Comparison of ENCODE assay signal across 8 mouse cellular contexts in the genomic region with DNA sequence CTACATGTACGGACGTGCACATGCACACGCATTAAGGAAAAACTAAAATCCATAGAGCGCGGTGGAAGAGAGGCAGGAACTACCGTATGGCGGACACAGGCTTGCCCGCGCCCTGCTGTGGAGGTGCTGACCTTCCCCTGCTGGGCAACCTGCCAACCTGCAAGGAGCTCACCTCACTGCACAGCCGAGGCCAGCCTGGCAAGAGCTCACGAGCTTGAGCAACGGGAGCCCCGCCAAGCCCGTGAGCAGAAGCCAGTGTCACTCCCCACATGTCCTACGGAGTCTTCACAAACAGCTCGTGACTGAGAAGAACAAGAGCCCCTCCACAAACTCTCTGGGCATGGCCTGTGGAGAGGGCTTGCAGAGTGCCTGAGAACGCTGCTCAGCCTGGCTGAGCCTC. TPM values are rescaled to one million over a fixed set of nuclear protein-coding genes. Genes with fewer than 3 reads are reported as not detected.
DNase-seq lines count a peak whose midpoint lies in the region; ATAC-seq and TF ChIP-seq lines count a peak whose summit lies in the region.

No protein-coding gene starts in this region.

- no peaks in the 10 kb centered on the region for H3K9me3 ChIP-seq in forebrain, embryonic 12.5 days
- H3K9me3 ChIP-seq in forebrain, embryonic 15.5 days = no peaks in the 10 kb centered on the region
- no peaks in the 10 kb centered on the region for H3K9me3 ChIP-seq in kidney, embryonic 15.5 days (replicated peaks)

- H3K27me3 ChIP-seq in forebrain, embryonic 12.5 days = no peaks in the 10 kb centered on the region
- no peaks in the 10 kb centered on the region for H3K27me3 ChIP-seq in forebrain, embryonic 15.5 days
- H3K27me3 ChIP-seq in heart, adult 2 months (ENCODE audit: control insufficient read depth, insufficient read depth, low read length) = no peaks in the 10 kb centered on the region
- no peaks in the 10 kb centered on the region for H3K27me3 ChIP-seq in kidney, embryonic 15.5 days

- H3K4me3 ChIP-seq in forebrain, embryonic 12.5 days (replicated peaks) = no peak overlapping the region
- H3K4me3 ChIP-seq in forebrain, embryonic 15.5 days = no peak overlapping the region
- H3K4me3 ChIP-seq in heart, adult 2 months = peak overlapping the region; percentile 2; the same call in 1 of the 2 replicates
- H3K4me3 ChIP-seq in kidney, embryonic 15.5 days (replicated peaks) = no peak overlapping the region

- 0 out of 2 replicates have a peak, but pooled peaks have one; percentile 17 for ATAC-seq in forebrain, embryonic 12.5 days (ENCODE audit: low FRiP score)
- no peak for ATAC-seq in forebrain, embryonic 15.5 days (replicated peaks)
- ATAC-seq in kidney, embryonic 15.5 days (replicated peaks; ENCODE audit: low FRiP score) = peak; percentile 74
- ATAC-seq in megakaryocyte progenitor cell, adult 5-6 weeks (replicated peaks; ENCODE audit: poor library complexity) = peak; percentile 11; the same call in 1 of the 2 replicates

- 81% methylated on average over 17 of the region's 17 CpGs for WGBS in forebrain, embryonic 12.5 days
- 63% methylated on average over 17 of the region's 17 CpGs for WGBS in forebrain, embryonic 15.5 days
- WGBS in heart, adult 2 months = 47% methylated on average over 17 of the region's 17 CpGs
- 64% methylated on average over 17 of the region's 17 CpGs for WGBS in kidney, embryonic 15.5 days

- peak overlapping the region; percentile 42; the same call in 1 of the 2 replicates for H3K27ac ChIP-seq in forebrain, embryonic 12.5 days
- no peak overlapping the region for H3K27ac ChIP-seq in forebrain, embryonic 15.5 days (replicated peaks)
- H3K27ac ChIP-seq in heart, adult 2 months = peak overlapping the region; percentile 46
- H3K27ac ChIP-seq in kidney, embryonic 15.5 days = 0 out of 2 replicates have a peak overlapping the region, but pooled peaks have one; percentile 6

- no peak for TF ChIP-seq CTCF in heart, adult 2 months (IDR thresholded peaks at IDR 0.05)

- no peaks in the 10 kb centered on the region for H3K36me3 ChIP-seq in forebrain, embryonic 12.5 days (replicated peaks)
- no peaks in the 10 kb centered on the region for H3K36me3 ChIP-seq in forebrain, embryonic 15.5 days
- no peaks in the 10 kb centered on the region for H3K36me3 ChIP-seq in heart, adult 2 months (ENCODE audit: control insufficient read depth, insufficient read depth, low read length)
- 0 out of 2 replicates have a peak, but pooled peaks cover 4% of the 10 kb centered on the region for H3K36me3 ChIP-seq in kidney, embryonic 15.5 days

- DNase-seq in adrenal gland, postnatal 36 days = peak; percentile 89 to 92
- DNase-seq in heart, adult 2 months = peak; percentile 77 to 85
- DNase-seq in spleen, adult 12 weeks (ENCODE audit: low spot score) = no peak
- DNase-seq in layer of hippocampus, postnatal 14 days (ENCODE audit: low spot score in 2 of 2) = no peak

- intact Hi-C loops in heart, adult 2 months (cut with DNase I) = no loop called here

- no peaks in the 10 kb centered on the region for H3K79me2 ChIP-seq in heart, adult 2 months (replicated peaks; ENCODE audit: control insufficient read depth, insufficient read depth, low read length)

- TF ChIP-seq EP300 in heart, adult 2 months (IDR thresholded peaks at IDR 0.05; ENCODE audit: insufficient read depth, low read depth, low read length) = no peak

- no peak overlapping the region for H3K9ac ChIP-seq in forebrain, embryonic 12.5 days
- H3K9ac ChIP-seq in forebrain, embryonic 15.5 days (replicated peaks) = no peak overlapping the region
- H3K9ac ChIP-seq in heart, adult 2 months (ENCODE audit: low read depth, low read length) = no peak overlapping the region
- no peak overlapping the region for H3K9ac ChIP-seq in kidney, embryonic 15.5 days

- no peak for TF ChIP-seq POLR2A in heart, adult 2 months (IDR thresholded peaks at IDR 0.05; ENCODE audit: insufficient read depth, low read depth, low read length)

- no peak overlapping the region for H3K4me2 ChIP-seq in forebrain, embryonic 12.5 days
- no peak overlapping the region for H3K4me2 ChIP-seq in forebrain, embryonic 15.5 days (replicated peaks)
- H3K4me2 ChIP-seq in kidney, embryonic 15.5 days = no peak overlapping the region

- peaks cover 21% of the 10 kb centered on the region for H3K4me1 ChIP-seq in forebrain, embryonic 12.5 days
- H3K4me1 ChIP-seq in forebrain, embryonic 15.5 days = peaks cover 11% of the 10 kb centered on the region
- peaks cover 1% of the 10 kb centered on the region for H3K4me1 ChIP-seq in heart, adult 2 months (ENCODE audit: control insufficient read depth, insufficient read depth, low read length)
- H3K4me1 ChIP-seq in kidney, embryonic 15.5 days = peaks cover 25% of the 10 kb centered on the region

RNA-seq across cellular contexts. Expression of gene Pex14, which starts 18.1 kb away (rescaled TPM):
- polyA plus RNA-seq in forebrain, embryonic 12.5 days (2016; fragmentation: Nextera tagmentation; extraction: Ambion mirVana) = 46.3 and 49.2 TPM in 2 replicates
- polyA plus RNA-seq in forebrain, embryonic 15.5 days (2015; fragmentation: Nextera tagmentation; extraction: Ambion mirVana) = 53.4 and 54.2 TPM in 2 replicates
- total RNA-seq in adrenal gland, postnatal 36 days (2021) = 10 to 100 TPM; 61.6 to 76.4 TPM
- total RNA-seq in heart, adult 2 months (2021) = 10 to 100 TPM; 20.1 to 23.7 TPM
- polyA plus RNA-seq in heart, adult 2 months (2012; rRNA removed) = 17.4 and 21.2 TPM in 2 replicates
- 52.3 and 61.1 TPM in 2 replicates for polyA plus RNA-seq in kidney, embryonic 15.5 days (2015; fragmentation: Nextera tagmentation; extraction: Ambion mirVana)
- total RNA-seq in megakaryocyte progenitor cell, adult 5-6 weeks (2015) = 8.6 and 9.9 TPM in 2 replicates
- total RNA-seq in megakaryocyte progenitor cell, adult 5-6 weeks (2017) = 12.7 and 13.7 TPM in 2 replicates
- 10 to 100 TPM; 35.8 to 37.7 TPM for total RNA-seq in layer of hippocampus, postnatal 14 days (2021)

RNA-seq across cellular contexts. Expression of gene Dffa, which starts 22.4 kb away (rescaled TPM):
- 24.2 and 26.4 TPM in 2 replicates for polyA plus RNA-seq in forebrain, embryonic 12.5 days (2016; fragmentation: Nextera tagmentation; extraction: Ambion mirVana)
- 24.2 and 25.0 TPM in 2 replicates for polyA plus RNA-seq in forebrain, embryonic 15.5 days (2015; fragmentation: Nextera tagmentation; extraction: Ambion mirVana)
- 10 to 100 TPM; 19.0 to 22.8 TPM for total RNA-seq in adrenal gland, postnatal 36 days (2021)
- 10 to 100 TPM; 40.1 to 42.5 TPM for total RNA-seq in heart, adult 2 months (2021)
- polyA plus RNA-seq in heart, adult 2 months (2012; rRNA removed) = 25.3 and 36.8 TPM in 2 replicates
- 33.2 and 36.2 TPM in 2 replicates for polyA plus RNA-seq in kidney, embryonic 15.5 days (2015; fragmentation: Nextera tagmentation; extraction: Ambion mirVana)
- total RNA-seq in megakaryocyte progenitor cell, adult 5-6 weeks (2015) = 20.0 and 24.5 TPM in 2 replicates
- 18.6 and 19.4 TPM in 2 replicates for total RNA-seq in megakaryocyte progenitor cell, adult 5-6 weeks (2017)
- 10 to 100 TPM; 46.5 to 50.6 TPM for total RNA-seq in layer of hippocampus, postnatal 14 days (2021)

RNA-seq across cellular contexts. Expression of gene Cort, which starts 45.0 kb away (rescaled TPM):
- 0.60 TPM in 1 of 2 replicates, not detected in the other for polyA plus RNA-seq in forebrain, embryonic 12.5 days (2016; fragmentation: Nextera tagmentation; extraction: Ambion mirVana)
- polyA plus RNA-seq in forebrain, embryonic 15.5 days (2015; fragmentation: Nextera tagmentation; extraction: Ambion mirVana) = 1.2 and 1.3 TPM in 2 replicates
- total RNA-seq in adrenal gland, postnatal 36 days (2021) = 1 to 10 TPM in 1 of 2 experiments, under 1 TPM in 1; 0.66 to 1.2 TPM
- total RNA-seq in heart, adult 2 months (2021) = under 1 TPM; 0.52 to 0.59 TPM
- not detected in 2 replicates for polyA plus RNA-seq in heart, adult 2 months (2012; rRNA removed)
- 0.32 TPM in 1 of 2 replicates, not detected in the other for polyA plus RNA-seq in kidney, embryonic 15.5 days (2015; fragmentation: Nextera tagmentation; extraction: Ambion mirVana)
- total RNA-seq in megakaryocyte progenitor cell, adult 5-6 weeks (2015) = 0.72 TPM in 1 of 2 replicates, not detected in the other
- total RNA-seq in megakaryocyte progenitor cell, adult 5-6 weeks (2017) = 1.4 TPM in 1 of 2 replicates, not detected in the other
- 10 to 100 TPM; 11.3 to 13.9 TPM for total RNA-seq in layer of hippocampus, postnatal 14 days (2021)

RNA-seq across cellular contexts. Expression of gene Cenps, which starts 55.9 kb away (rescaled TPM):
- polyA plus RNA-seq in forebrain, embryonic 12.5 days (2016; fragmentation: Nextera tagmentation; extraction: Ambion mirVana) = 49.7 and 51.1 TPM in 2 replicates
- polyA plus RNA-seq in forebrain, embryonic 15.5 days (2015; fragmentation: Nextera tagmentation; extraction: Ambion mirVana) = 21.9 and 26.8 TPM in 2 replicates
- 10 to 100 TPM; 10.8 to 11.3 TPM for total RNA-seq in adrenal gland, postnatal 36 days (2021)
- 1 to 10 TPM; 7.4 to 8.3 TPM for total RNA-seq in heart, adult 2 months (2021)
- 0.85 and 0.96 TPM in 2 replicates for polyA plus RNA-seq in heart, adult 2 months (2012; rRNA removed)
- 36.0 and 40.6 TPM in 2 replicates for polyA plus RNA-seq in kidney, embryonic 15.5 days (2015; fragmentation: Nextera tagmentation; extraction: Ambion mirVana)
- 19.3 and 23.2 TPM in 2 replicates for total RNA-seq in megakaryocyte progenitor cell, adult 5-6 weeks (2015)
- 26.0 and 35.2 TPM in 2 replicates for total RNA-seq in megakaryocyte progenitor cell, adult 5-6 weeks (2017)
- total RNA-seq in layer of hippocampus, postnatal 14 days (2021) = 10 to 100 TPM; 18.4 to 20.3 TPM

Comparison
In these comparisons a context has a peak if more than half of its experiments do, and no peak if none do; other contexts are left out.
1. DNase-seq: peak in adrenal gland, postnatal 36 days (2 of 2) and heart, adult 2 months (2 of 2); none in spleen, adult 12 weeks (single experiment) and layer of hippocampus, postnatal 14 days (0 of 2).
2. RNA of gene Cort, which starts 45.0 kb away (total RNA-seq): 11.3 to 13.9 TPM in layer of hippocampus, postnatal 14 days; 0.72 to 1.4 TPM in megakaryocyte progenitor cell, adult 5-6 weeks, 0.66 to 1.2 TPM in adrenal gland, postnatal 36 days and 0.52 to 0.59 TPM in heart, adult 2 months; every median in the first group is over 4 times any median in the second.